Mouse (Mus musculus) myocyte (in vitro differentiated cells): ENCODE results near the gene Msx1. TPM values are rescaled to one million over a fixed set of nuclear protein-coding genes. Genes with fewer than 3 reads are reported as not detected.

Experiments used
- H3K27me3 ChIP-seq: one replicate; pipeline ENCODE4 v1.6.1; 2011; ENCODE audit not compliant: control insufficient read depth, insufficient read depth, insufficient read length
- H3K36me3 ChIP-seq: one replicate; pipeline ENCODE4 v1.6.1; 2011; ENCODE audit not compliant: control insufficient read depth, insufficient read depth
- H3K4me2 ChIP-seq: one replicate; pipeline ENCODE4 v1.6.1; 2011; ENCODE audit warnings: low read depth, control low read depth
- H3K4me3 ChIP-seq: one replicate; pipeline ENCODE4 v1.5.1; 2011; ENCODE audit warnings: mild to moderate bottlenecking, control low read depth, moderate library complexity
- H3K79me2 ChIP-seq: one replicate; pipeline ENCODE4 v1.6.1; 2011; ENCODE audit not compliant: control insufficient read depth, insufficient read depth
- H3ac ChIP-seq: one replicate; pipeline ENCODE4 v1.6.1; 2011; ENCODE audit not compliant: control insufficient read depth, insufficient read length
- CEBPB ChIP-seq: IDR thresholded peaks from 2 replicates; pipeline ENCODE4 v1.6.1; 2011; ENCODE audit warnings: mild to moderate bottlenecking, moderate library complexity; ENCODE audit not compliant: poor library complexity, insufficient read depth, severe bottlenecking
- E2F4 ChIP-seq: IDR thresholded peaks from one replicate; pipeline ENCODE4 v1.6.1; 2011; ENCODE audit warnings: mild to moderate bottlenecking, control low read depth, moderate library complexity; ENCODE audit not compliant: insufficient read depth
- MAX ChIP-seq: IDR thresholded peaks from one replicate; pipeline ENCODE4 v1.6.1; 2011; ENCODE audit warnings: low read depth, mild to moderate bottlenecking, control low read depth
- MYOD1 ChIP-seq, 3 experiments: IDR thresholded peaks; one replicate each; pipeline ENCODE4 v1.6.1; 2011; ENCODE audit warnings: control low read depth in 2 of 3, low read depth in 2 of 3, mild to moderate bottlenecking in 2 of 3, moderate library complexity in 1 of 3; ENCODE audit not compliant: insufficient read length in 2 of 3, control insufficient read depth in 1 of 3
- MYOG ChIP-seq, 3 experiments: IDR thresholded peaks; one replicate each; pipeline ENCODE4 v1.6.1; 2011; ENCODE audit warnings: control low read depth in 2 of 3, low read depth in 2 of 3, mild to moderate bottlenecking in 2 of 3; ENCODE audit not compliant: insufficient read length in 2 of 3, control insufficient read depth in 1 of 3, insufficient read depth in 1 of 3
- POLR2A ChIP-seq: IDR thresholded peaks from one replicate; pipeline ENCODE4 v1.6.1; 2011; ENCODE audit warnings: low read depth, mild to moderate bottlenecking, control low read depth, moderate library complexity; ENCODE audit not compliant: insufficient read length
- POLR2AphosphoS2 ChIP-seq: IDR thresholded peaks from one replicate; pipeline ENCODE4 v1.6.1; 2011; ENCODE audit warnings: low read depth, control low read depth; ENCODE audit not compliant: insufficient read length
- REST ChIP-seq: IDR thresholded peaks from one replicate; pipeline ENCODE4 v1.6.1; 2011; ENCODE audit warnings: mild to moderate bottlenecking, control low read depth, moderate library complexity; ENCODE audit not compliant: insufficient read depth, insufficient read length
- SRF ChIP-seq: IDR thresholded peaks from one replicate; pipeline ENCODE4 v1.6.1; 2011; ENCODE audit warnings: low read depth; ENCODE audit not compliant: control insufficient read depth, insufficient read length
- TCF12 ChIP-seq: IDR thresholded peaks from one replicate; pipeline ENCODE4 v1.6.1; 2011; ENCODE audit warnings: mild to moderate bottlenecking, control low read depth; ENCODE audit not compliant: poor library complexity, insufficient read depth, severe bottlenecking
- TCF3 ChIP-seq: IDR thresholded peaks from one replicate; pipeline ENCODE4 v1.6.1; 2011; ENCODE audit warnings: low read depth, control low read depth; ENCODE audit not compliant: insufficient read length
- USF1 ChIP-seq: IDR thresholded peaks from one replicate; pipeline ENCODE4 v1.6.1; 2011; ENCODE audit warnings: low read depth, mild to moderate bottlenecking, control low read depth, moderate library complexity
- polyA plus RNA-seq: library from polyadenylated mRNA; unstranded; fragments of >200 nt; fragmentation: generic; extraction: Trizol; gene quantifications from one replicate; pipeline ENCODE4 v1.2.1, GENCODE M21; 2012; ENCODE audit warnings: missing spikeins

The Msx1 gene
- polyA plus RNA-seq, 1 experiment = 4.7 TPM

- Histone ChIP-seq H3K4me2 (peak overlapping the region; percentile 87), H3K79me2 (no peaks in the 10 kb centered on the region), H3K4me3 (peak overlapping the region; percentile 61), H3ac (peak overlapping the region; percentile 54), H3K27me3 (no peaks in the 10 kb centered on the region), H3K36me3 (no peaks in the 10 kb centered on the region)
- TF ChIP-seq E2F4 = no peak
- TF ChIP-seq TCF3 = no peak
- no peak for TF ChIP-seq REST
- no peak for TF ChIP-seq CEBPB
- TF ChIP-seq TCF12 = no peak
- TF ChIP-seq SRF = no peak
- no peak for TF ChIP-seq USF1
- TF ChIP-seq MYOG (IDR thresholded peaks at IDR 0.05; ENCODE audit: control insufficient read depth in 1 of 3, insufficient read depth in 1 of 3, insufficient read length in 2 of 3, low read depth in 2 of 3) = no peak
- no peak for TF ChIP-seq POLR2AphosphoS2
- no peak for TF ChIP-seq POLR2A
- no peak for TF ChIP-seq MAX
- TF ChIP-seq MYOD1 (IDR thresholded peaks at IDR 0.05; ENCODE audit: control insufficient read depth in 1 of 3, insufficient read length in 2 of 3, low read depth in 2 of 3) = no peak
These were observed 1.3 kb downstream of the Msx1 start for GRCm38 (mm10) chr5:37822791-37823720.

- Histone ChIP-seq H3K4me2 (peak overlapping the region; percentile 87), H3K36me3 (no peaks in the 10 kb centered on the region), H3K79me2 (no peaks in the 10 kb centered on the region), H3ac (no peak overlapping the region), H3K4me3 (peak overlapping the region; percentile 61), H3K27me3 (peaks cover 2% of the 10 kb centered on the region)
- no peak for TF ChIP-seq REST
- no peak for TF ChIP-seq MYOG (IDR thresholded peaks at IDR 0.05; ENCODE audit: control insufficient read depth in 1 of 3, insufficient read depth in 1 of 3, insufficient read length in 2 of 3, low read depth in 2 of 3)
- TF ChIP-seq SRF = no peak
- TF ChIP-seq E2F4 = no peak
- no peak for TF ChIP-seq TCF12
- no peak for TF ChIP-seq MYOD1 (IDR thresholded peaks at IDR 0.05; ENCODE audit: control insufficient read depth in 1 of 3, insufficient read length in 2 of 3, low read depth in 2 of 3)
- no peak for TF ChIP-seq USF1
- no peak for TF ChIP-seq POLR2AphosphoS2
- no peak for TF ChIP-seq POLR2A
- no peak for TF ChIP-seq MAX
- TF ChIP-seq CEBPB = no peak
- TF ChIP-seq TCF3 = no peak
These were observed 2.2 kb downstream of the Msx1 start for GRCm38 (mm10) chr5:37822116-37822707.

- Histone ChIP-seq H3K4me2 (no peak overlapping the region), H3K4me3 (no peak overlapping the region)
- TF ChIP-seq MYOD1 (IDR thresholded peaks at IDR 0.05; ENCODE audit: control insufficient read depth in 1 of 3, insufficient read length in 2 of 3, low read depth in 2 of 3) (no peak), MYOG (IDR thresholded peaks at IDR 0.05; ENCODE audit: control insufficient read depth in 1 of 3, insufficient read depth in 1 of 3, insufficient read length in 2 of 3, low read depth in 2 of 3) (no peak), POLR2A (no peak), REST (no peak), USF1 (no peak), POLR2AphosphoS2 (no peak), TCF12 (no peak), MAX (no peak), CEBPB (no peak), TCF3 (no peak), E2F4 (no peak), SRF (no peak)
These were observed 3.2 kb downstream of the Msx1 start for GRCm38 (mm10) chr5:37821111-37821601.

GRCm38 (mm10) chr5:37820689-37821088, 3.7 kb downstream of the Msx1 start:
- no peak overlapping the region for H3K4me3 ChIP-seq

More at GRCm38 (mm10) chr5:37821111-37821601, 3.2 kb downstream of the Msx1 start:
- Histone ChIP-seq H3ac (no peak overlapping the region), H3K79me2 (no peaks in the 10 kb centered on the region), H3K36me3 (no peaks in the 10 kb centered on the region), H3K27me3 (peaks cover 13% of the 10 kb centered on the region)

More at GRCm38 (mm10) chr5:37820689-37821088, 3.7 kb downstream of the Msx1 start:
- peaks cover 17% of the 10 kb centered on the region for H3K27me3 ChIP-seq
- H3K36me3 ChIP-seq = no peaks in the 10 kb centered on the region
- no peak overlapping the region for H3K4me2 ChIP-seq
- H3K79me2 ChIP-seq = no peaks in the 10 kb centered on the region
- H3ac ChIP-seq = no peak overlapping the region
- TF ChIP-seq MAX = no peak
- no peak for TF ChIP-seq REST
- no peak for TF ChIP-seq CEBPB
- TF ChIP-seq SRF = no peak
- no peak for TF ChIP-seq MYOG (IDR thresholded peaks at IDR 0.05; ENCODE audit: control insufficient read depth in 1 of 3, insufficient read depth in 1 of 3, insufficient read length in 2 of 3, low read depth in 2 of 3)
- TF ChIP-seq POLR2AphosphoS2 = no peak
- no peak for TF ChIP-seq MYOD1 (IDR thresholded peaks at IDR 0.05; ENCODE audit: control insufficient read depth in 1 of 3, insufficient read length in 2 of 3, low read depth in 2 of 3)
